Mouse (Mus musculus) urinary bladder, postnatal 14 days (tissue): ENCODE results near the gene Aars2.

Source experiments
- DNase-seq: peaks from one replicate; pipeline ENCODE4 v3.0.0; 2021; ENCODE audit warnings: low spot score

Gene Aars2

GRCm38 (mm10) chr17:45543115-45543514 is 36.5 kb downstream of the Aars2 start:
- DNase-seq: no peak

- DNase-seq: no peak
Measured at GRCm38 (mm10) chr17:45544001-45544872, 37.6 kb downstream of the Aars2 start.

GRCm38 (mm10) chr17:45544873-45545277 is 38.2 kb downstream of the Aars2 start:
- DNase-seq: no peak

GRCm38 (mm10) chr17:45545278-45545961 is 38.8 kb downstream of the Aars2 start:
- DNase-seq: no peak

GRCm38 (mm10) chr17:45546941-45547340 is 40.3 kb downstream of the Aars2 start:
- no peak for DNase-seq

GRCm38 (mm10) chr17:45547461-45548190 is 41.0 kb downstream of the Aars2 start:
- no peak for DNase-seq

GRCm38 (mm10) chr17:45548541-45549512 is 42.2 kb downstream of the Aars2 start:
- no peak for DNase-seq

GRCm38 (mm10) chr17:45549617-45550181 is 43.1 kb downstream of the Aars2 start, which contains the start of gene Tmem151b:
Tmem151b (minus strand) TSS chr17:45549677.
- DNase-seq: no peak

GRCm38 (mm10) chr17:45550253-45550652 is 43.6 kb downstream of the Aars2 start:
- DNase-seq: no peak

GRCm38 (mm10) chr17:45551249-45551796 is 44.7 kb downstream of the Aars2 start:
- no peak for DNase-seq

- DNase-seq: peak; percentile 77
Measured at GRCm38 (mm10) chr17:45551816-45552451, 45.3 kb downstream of the Aars2 start.

GRCm38 (mm10) chr17:45553065-45553464 is 46.4 kb downstream of the Aars2 start:
- DNase-seq: no peak

- DNase-seq: no peak
Measured at GRCm38 (mm10) chr17:45554420-45554819, 47.8 kb downstream of the Aars2 start.

GRCm38 (mm10) chr17:45555452-45556106 is 48.9 kb downstream of the Aars2 start, which contains the start of gene Nfkbie:
Nfkbie (plus strand) TSS chr17:45555703.
- DNase-seq: peak; percentile 96

GRCm38 (mm10) chr17:45556107-45556489 is 49.5 kb downstream of the Aars2 start:
- no peak for DNase-seq

GRCm38 (mm10) chr17:45556514-45557245 is 50.0 kb downstream of the Aars2 start:
- DNase-seq: no peak

GRCm38 (mm10) chr17:45557246-45557824 is 50.7 kb downstream of the Aars2 start:
- no peak for DNase-seq
